Mouse (Mus musculus): ENCODE data around the gene Macf1.
A peak's percentile ranks its signal among the peaks of the same experiment; 100 is the strongest.
"Not testable (repeated sequence)": the region's sequence is repeated elsewhere in the genome, so short reads cannot be mapped to it uniquely, and the experiment has no call there.

Macf1 gene

DNA sequence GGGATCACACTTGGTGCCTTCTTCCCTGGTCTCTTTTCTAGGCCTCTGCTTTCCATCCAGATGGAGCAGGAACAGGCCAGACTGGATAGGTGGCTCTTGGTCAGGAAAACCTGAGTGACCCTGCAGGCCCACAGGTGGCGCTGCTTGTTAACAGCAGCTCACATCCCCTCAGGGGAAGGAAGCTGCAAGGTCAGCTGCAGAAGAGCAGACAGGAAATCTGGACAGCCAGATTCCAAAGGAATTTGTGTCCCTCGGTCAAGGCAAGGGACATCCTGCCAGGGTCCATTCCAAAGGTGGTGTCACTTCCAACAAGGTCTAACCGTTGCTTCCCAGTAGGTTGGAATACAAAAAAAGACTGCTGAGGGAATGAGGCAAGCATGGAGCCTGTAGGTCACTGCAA, 50.8 kb downstream of the Macf1 start:
- DNase-seq: peak; percentile 83

GRCm38 (mm10) chr4:123632116-123632515, 52.0 kb downstream of the Macf1 start:
- DNase-seq: not testable (repeated sequence)

GRCm38 (mm10) chr4:123631654-123632053, 52.5 kb downstream of the Macf1 start:
- DNase-seq: no peak

GRCm38 (mm10) chr4:123627683-123628082, 56.5 kb downstream of the Macf1 start:
- DNase-seq: no peak

DNA sequence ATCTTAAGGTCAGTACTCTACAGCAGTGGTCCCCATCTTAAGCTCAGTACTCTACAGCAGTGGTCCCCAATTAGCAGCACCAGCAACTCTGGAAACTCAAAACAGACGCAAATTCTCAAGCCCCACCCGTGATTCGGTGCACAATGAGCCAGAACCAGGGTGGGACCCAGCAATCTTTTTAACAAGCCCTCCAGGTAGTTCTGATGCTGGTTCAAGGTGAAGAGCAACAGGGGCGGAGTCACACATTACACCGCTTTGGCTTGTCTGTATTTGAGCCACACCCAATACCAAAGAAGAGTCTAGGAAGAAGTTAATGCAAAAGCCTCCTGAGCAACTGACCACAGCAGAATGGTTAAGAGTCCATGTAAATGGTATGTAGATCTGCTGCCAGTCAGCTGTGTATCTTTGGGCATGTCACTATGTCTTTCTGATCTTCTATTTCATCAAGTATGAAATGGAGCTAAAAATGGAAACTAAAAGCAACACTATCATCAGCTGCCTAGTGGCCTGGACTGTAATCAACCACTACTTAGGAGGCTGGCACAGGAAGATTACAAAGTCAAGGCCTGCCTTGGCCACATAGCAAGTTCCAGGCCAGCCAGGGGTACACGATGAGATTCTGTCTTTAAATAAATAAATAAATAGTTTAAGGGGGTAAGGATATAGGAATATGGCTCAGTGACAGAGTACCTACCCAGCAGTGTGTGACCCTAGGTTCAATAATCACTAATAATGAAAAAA, 58.7 kb downstream of the Macf1 start:
- no peak for DNase-seq

- DNase-seq: peak; percentile 67
These were observed 59.7 kb downstream of the Macf1 start for GRCm38 (mm10) chr4:123624438-123624837.

- peak; percentile 75 for DNase-seq
These were observed 60.4 kb downstream of the Macf1 start for GRCm38 (mm10) chr4:123623742-123624151.

GRCm38 (mm10) chr4:123621732-123622131, 62.4 kb downstream of the Macf1 start:
- DNase-seq: peak; percentile 37

DNA sequence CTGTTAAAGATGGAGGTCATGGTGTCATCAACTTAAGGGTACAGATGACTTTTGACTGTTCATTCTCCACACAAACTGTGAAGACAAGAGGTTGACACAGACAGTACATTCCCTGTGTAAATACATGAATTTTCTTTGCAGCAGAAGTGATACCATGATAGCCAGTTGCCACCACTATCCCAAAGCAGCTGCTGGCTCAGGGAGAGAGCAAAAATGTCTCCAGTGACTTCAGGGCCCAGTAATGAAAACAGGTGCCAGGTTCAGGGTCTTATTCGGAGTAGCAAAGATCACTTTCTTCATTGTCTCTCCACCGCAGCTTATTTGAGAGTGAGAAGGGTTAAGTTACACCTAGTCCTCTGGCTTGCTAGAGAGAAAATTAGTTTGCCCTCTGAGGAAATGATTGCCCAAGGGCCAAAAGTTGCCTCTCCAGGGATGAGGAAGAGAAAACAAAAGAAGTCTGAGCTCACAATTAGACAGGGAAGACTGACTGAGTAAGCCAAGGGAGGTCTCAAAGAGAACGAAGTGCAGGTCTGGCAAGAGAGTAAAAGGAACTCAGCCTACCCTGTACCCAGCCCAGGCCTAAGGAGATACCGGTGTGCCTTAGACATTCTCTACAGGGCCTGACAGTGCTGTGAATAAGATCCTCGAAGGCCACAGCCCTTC, 66.3 kb downstream of the Macf1 start:
- no peak for DNase-seq

GRCm38 (mm10) chr4:123616971-123617370, 67.2 kb downstream of the Macf1 start:
- DNase-seq: peak; percentile 61

- DNase-seq: peak; percentile 65
These were observed 67.7 kb downstream of the Macf1 start for GRCm38 (mm10) chr4:123616501-123616900.

GRCm38 (mm10) chr4:123613309-123613947, 70.7 kb downstream of the Macf1 start:
- DNase-seq: peak; percentile 74

DNA sequence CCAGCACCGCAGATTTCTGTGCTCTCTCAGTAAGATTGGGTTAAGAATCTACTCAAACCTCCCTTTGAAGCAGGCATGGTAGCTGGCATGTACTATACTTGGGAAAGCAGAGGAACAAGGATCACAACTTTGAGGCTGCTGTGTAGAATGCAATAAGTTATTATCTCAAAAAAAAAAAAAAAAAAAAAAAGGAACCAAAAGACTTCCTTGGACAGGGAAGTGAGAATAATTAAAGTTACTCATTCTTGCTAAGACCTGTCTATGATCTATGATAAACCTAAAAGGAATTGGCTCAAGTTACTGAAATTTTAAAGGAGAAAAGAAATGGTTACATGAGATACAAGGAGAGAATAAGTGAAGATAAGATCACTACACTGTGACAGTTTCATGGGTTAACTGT, 72.2 kb downstream of the Macf1 start:
- DNase-seq: no peak

DNA sequence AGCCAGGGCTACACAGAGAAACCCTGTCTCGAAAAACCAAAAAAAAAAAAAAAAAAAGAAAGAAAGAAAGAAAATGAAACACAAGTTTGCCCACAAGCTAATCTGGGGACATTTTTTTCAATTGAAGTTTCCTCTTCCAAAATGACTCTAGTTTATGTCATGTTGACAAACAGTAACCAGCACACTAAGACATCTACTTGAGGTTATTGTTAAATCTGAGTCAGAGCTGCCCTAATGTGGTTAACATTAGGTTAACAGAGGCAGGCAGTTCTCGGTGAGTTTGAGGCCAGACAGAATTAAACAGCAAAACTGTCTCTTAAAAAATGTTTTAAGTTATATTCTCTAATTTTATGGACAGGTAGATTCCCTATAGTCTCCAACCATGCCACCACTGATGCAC, 72.9 kb downstream of the Macf1 start:
- no peak for DNase-seq

DNA sequence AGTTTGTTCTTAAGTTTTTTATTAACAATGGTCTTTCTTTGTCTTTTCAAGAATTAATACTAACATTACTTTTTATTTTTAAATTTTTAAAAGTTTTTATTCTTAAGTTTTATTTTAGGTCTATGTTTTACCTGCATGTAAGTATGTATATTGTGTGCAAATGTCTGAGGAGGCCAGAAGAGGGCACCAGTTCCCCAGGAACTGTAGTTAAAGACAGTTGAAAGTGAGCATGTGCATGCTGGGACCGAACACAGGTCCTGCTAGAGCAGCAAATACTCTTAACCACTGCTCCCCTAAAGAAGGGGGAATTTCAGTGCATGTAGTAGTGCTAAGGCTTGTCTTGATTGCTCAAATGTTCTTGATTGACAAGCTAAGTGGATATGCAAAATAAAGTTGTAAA, 77.0 kb downstream of the Macf1 start:
- DNase-seq: no peak

DNA sequence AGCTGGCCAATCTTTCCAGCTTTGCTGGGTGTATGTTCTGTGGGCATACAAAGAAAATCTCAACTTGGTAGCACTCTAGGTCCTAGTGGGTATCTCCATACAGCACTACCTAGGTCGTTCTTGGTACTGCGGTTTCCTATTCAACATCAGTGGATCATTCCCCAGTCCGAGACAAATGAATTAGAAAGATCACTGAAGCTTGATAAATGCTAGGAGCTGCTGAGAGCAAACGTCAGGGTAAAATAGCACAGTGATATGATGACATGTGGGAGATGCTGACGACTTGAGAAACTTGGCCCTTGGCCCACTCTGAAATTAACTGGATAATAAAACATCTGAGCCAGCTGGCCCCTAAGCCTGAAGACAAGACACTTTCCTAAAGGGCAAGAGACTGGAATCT, 78.2 kb downstream of the Macf1 start:
- peak; percentile 39 for DNase-seq

- DNase-seq: no peak
These were observed 78.9 kb downstream of the Macf1 start for GRCm38 (mm10) chr4:123605309-123605708.

DNA sequence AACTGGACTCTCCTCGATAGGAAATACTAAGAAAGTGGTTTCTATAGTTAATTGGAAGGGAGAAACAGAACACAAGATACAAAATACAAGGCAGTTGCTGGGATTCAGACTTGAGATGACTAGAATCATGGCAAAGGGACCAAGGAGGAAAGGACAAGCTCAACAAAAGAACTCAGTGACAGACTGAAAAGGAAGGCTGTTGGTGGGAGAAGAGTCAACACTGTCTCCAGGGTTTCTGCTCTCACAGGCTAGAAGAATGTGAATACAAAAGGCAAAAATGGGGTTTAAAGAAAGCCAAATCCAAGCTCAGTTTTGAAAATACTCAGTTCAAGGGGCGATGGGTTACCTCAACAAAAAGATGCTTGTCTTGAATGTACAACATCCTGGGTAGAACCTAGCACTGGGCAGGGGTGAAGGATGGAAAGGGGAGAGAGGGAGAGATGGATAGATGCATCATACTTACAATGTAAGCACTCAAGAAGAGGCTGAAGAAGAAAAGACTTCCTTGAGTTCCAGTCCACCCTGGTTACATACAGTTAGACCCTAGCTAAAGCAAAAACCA, 81.4 kb downstream of the Macf1 start:
- no peak for DNase-seq

GRCm38 (mm10) chr4:123601036-123601435, 83.1 kb downstream of the Macf1 start:
- no peak for DNase-seq

DNA sequence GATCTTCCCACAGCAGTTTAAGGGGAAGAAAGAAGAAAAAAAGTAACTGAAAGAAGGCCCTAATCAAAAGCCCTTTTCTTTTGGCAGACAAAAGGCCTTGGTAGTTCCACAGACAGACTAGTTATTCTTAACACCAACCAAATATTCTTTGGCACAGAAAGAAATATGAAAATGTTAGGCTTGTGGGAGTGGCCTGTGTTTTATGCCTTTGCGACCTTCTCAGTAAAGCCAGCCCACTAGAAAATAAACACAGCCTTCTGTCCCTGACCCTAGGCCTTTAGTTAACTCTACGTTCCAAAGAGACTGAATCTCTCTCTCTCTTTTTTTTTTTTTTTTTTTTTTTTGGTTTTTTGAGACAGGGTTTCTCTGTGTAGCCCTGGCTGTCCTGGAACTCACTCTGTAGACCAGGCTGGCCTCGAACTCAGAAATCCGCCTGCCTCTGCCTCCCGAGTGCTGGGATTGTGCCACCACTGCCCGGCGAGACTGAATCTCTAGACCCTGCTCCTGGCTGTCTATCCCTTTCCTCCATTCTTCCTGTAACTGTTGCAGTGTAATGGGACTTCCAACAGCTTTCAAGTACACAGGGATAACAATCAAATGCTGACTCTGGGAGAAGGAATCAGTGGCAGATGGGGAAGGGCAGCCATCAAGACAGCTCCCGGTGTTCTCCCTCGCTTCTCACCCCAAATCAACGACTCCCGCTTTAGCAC, 85.5 kb downstream of the Macf1 start:
- no peak for DNase-seq

- DNase-seq: no peak
These were observed 89.8 kb downstream of the Macf1 start for GRCm38 (mm10) chr4:123594381-123594806.

- DNase-seq: peak; percentile 66
These were observed 90.5 kb downstream of the Macf1 start for GRCm38 (mm10) chr4:123593664-123594063.

GRCm38 (mm10) chr4:123592046-123592445, 92.1 kb downstream of the Macf1 start:
- DNase-seq: no peak

Measured in lung, postnatal 10 days (tissue).